Mouse (Mus musculus): ENCODE results near the gene Gpr68. TPM values are rescaled to one million over a fixed set of nuclear protein-coding genes. Genes with fewer than 3 reads are reported as not detected.

The Gpr68 gene
- polyA plus RNA-seq, 1 experiment from 2014 or later, result 0.58 TPM

- Histone ChIP-seq H3K27ac (ENCODE audit: low read length) (no peak overlapping the region), H3K4me2 (ENCODE audit: low read depth, low read length) (no peak overlapping the region), H3K9ac (ENCODE audit: low read length) (no peak overlapping the region), H3K36me3 (ENCODE audit: control insufficient read depth, insufficient read depth, low read length) (no peaks in the 10 kb centered on the region), H3K4me1 (replicated peaks; ENCODE audit: control insufficient read depth, insufficient read depth, low read length) (no peaks in the 10 kb centered on the region), H3K4me3 (ENCODE audit: low read length) (no peak overlapping the region), H3K9me3 (ENCODE audit: control insufficient read depth, low read length) (no peaks in the 10 kb centered on the region), H3K27me3 (ENCODE audit: control insufficient read depth, insufficient read depth, low read depth, low read length) (no peaks in the 10 kb centered on the region; the same call in 1 of the 2 replicates)
- no peak for ATAC-seq (ENCODE audit: low read depth)
- WGBS, result 89% methylated on average over 3 of the region's 3 CpGs
Observed at GRCm38 (mm10) chr12:100885585-100885984, 22.4 kb downstream of the Gpr68 start.

- Histone ChIP-seq H3K4me1 (replicated peaks; ENCODE audit: control insufficient read depth, insufficient read depth, low read length) (no peaks in the 10 kb centered on the region), H3K36me3 (ENCODE audit: control insufficient read depth, insufficient read depth, low read length) (no peaks in the 10 kb centered on the region), H3K4me3 (ENCODE audit: low read length) (no peak overlapping the region), H3K9ac (ENCODE audit: low read length) (no peak overlapping the region), H3K27ac (ENCODE audit: low read length) (no peak overlapping the region), H3K4me2 (ENCODE audit: low read depth, low read length) (no peak overlapping the region), H3K27me3 (ENCODE audit: control insufficient read depth, insufficient read depth, low read depth, low read length) (no peaks in the 10 kb centered on the region; the same call in 1 of the 2 replicates), H3K9me3 (ENCODE audit: control insufficient read depth, low read length) (no peaks in the 10 kb centered on the region)
- no peak for ATAC-seq (ENCODE audit: low read depth)
- 57% methylated on average over 7 of the region's 7 CpGs for WGBS
Observed at GRCm38 (mm10) chr12:100883168-100883567, 24.8 kb downstream of the Gpr68 start.

GRCm38 (mm10) chr12:100878556-100878955 is 29.4 kb downstream of the Gpr68 start:
- Histone ChIP-seq H3K27me3 (ENCODE audit: control insufficient read depth, insufficient read depth, low read depth, low read length) (no peaks in the 10 kb centered on the region), H3K9me3 (ENCODE audit: control insufficient read depth, low read length) (no peaks in the 10 kb centered on the region), H3K9ac (ENCODE audit: low read length) (no peak overlapping the region), H3K4me2 (ENCODE audit: low read depth, low read length) (no peak overlapping the region), H3K4me3 (ENCODE audit: low read length) (no peak overlapping the region), H3K27ac (ENCODE audit: low read length) (no peak overlapping the region), H3K36me3 (ENCODE audit: control insufficient read depth, insufficient read depth, low read length) (no peaks in the 10 kb centered on the region), H3K4me1 (replicated peaks; ENCODE audit: control insufficient read depth, insufficient read depth, low read length) (no peaks in the 10 kb centered on the region)
- 90% methylated on average over 16 of the region's 16 CpGs for WGBS
- ATAC-seq (ENCODE audit: low read depth), result no peak

- Histone ChIP-seq H3K9ac (ENCODE audit: low read length) (no peak overlapping the region), H3K9me3 (ENCODE audit: control insufficient read depth, low read length) (no peaks in the 10 kb centered on the region), H3K4me2 (ENCODE audit: low read depth, low read length) (no peak overlapping the region), H3K4me3 (ENCODE audit: low read length) (no peak overlapping the region), H3K27me3 (ENCODE audit: control insufficient read depth, insufficient read depth, low read depth, low read length) (no peaks in the 10 kb centered on the region), H3K4me1 (replicated peaks; ENCODE audit: control insufficient read depth, insufficient read depth, low read length) (no peaks in the 10 kb centered on the region), H3K36me3 (ENCODE audit: control insufficient read depth, insufficient read depth, low read length) (no peaks in the 10 kb centered on the region), H3K27ac (ENCODE audit: low read length) (no peak overlapping the region)
- no peak for ATAC-seq (ENCODE audit: low read depth)
- 68% methylated on average over 6 of the region's 6 CpGs for whole genome bisulfite sequencing
Observed at GRCm38 (mm10) chr12:100877936-100878335, 30.1 kb downstream of the Gpr68 start.

GRCm38 (mm10) chr12:100875960-100876359 is 32.0 kb downstream of the Gpr68 start:
- 74% methylated on average over 4 of the region's 6 CpGs for WGBS
- Histone ChIP-seq H3K9ac (ENCODE audit: low read length) (no peak overlapping the region), H3K4me2 (ENCODE audit: low read depth, low read length) (no peak overlapping the region), H3K27ac (ENCODE audit: low read length) (no peak overlapping the region), H3K4me1 (replicated peaks; ENCODE audit: control insufficient read depth, insufficient read depth, low read length) (no peaks in the 10 kb centered on the region), H3K4me3 (ENCODE audit: low read length) (no peak overlapping the region), H3K36me3 (ENCODE audit: control insufficient read depth, insufficient read depth, low read length) (no peaks in the 10 kb centered on the region), H3K9me3 (ENCODE audit: control insufficient read depth, low read length) (no peaks in the 10 kb centered on the region), H3K27me3 (ENCODE audit: control insufficient read depth, insufficient read depth, low read depth, low read length) (no peaks in the 10 kb centered on the region)
- no peak for ATAC-seq (ENCODE audit: low read depth)

GRCm38 (mm10) chr12:100875553-100875952 is 32.4 kb downstream of the Gpr68 start:
- Histone ChIP-seq H3K9me3 (ENCODE audit: control insufficient read depth, low read length) (no peaks in the 10 kb centered on the region), H3K27me3 (ENCODE audit: control insufficient read depth, insufficient read depth, low read depth, low read length) (no peaks in the 10 kb centered on the region), H3K36me3 (ENCODE audit: control insufficient read depth, insufficient read depth, low read length) (no peaks in the 10 kb centered on the region), H3K27ac (ENCODE audit: low read length) (no peak overlapping the region), H3K4me3 (ENCODE audit: low read length) (no peak overlapping the region), H3K4me1 (replicated peaks; ENCODE audit: control insufficient read depth, insufficient read depth, low read length) (no peaks in the 10 kb centered on the region), H3K4me2 (ENCODE audit: low read depth, low read length) (no peak overlapping the region), H3K9ac (ENCODE audit: low read length) (no peak overlapping the region)
- ATAC-seq (ENCODE audit: low read depth), result no peak
- WGBS, result 38% methylated on average over 3 of the region's 3 CpGs

GRCm38 (mm10) chr12:100873612-100874011 is 34.4 kb downstream of the Gpr68 start:
- H3K4me3 ChIP-seq (ENCODE audit: low read length), result no peak overlapping the region
- ATAC-seq (ENCODE audit: low read depth), result no peak
- no peak overlapping the region for H3K27ac ChIP-seq (ENCODE audit: low read length)
- H3K9ac ChIP-seq (ENCODE audit: low read length), result no peak overlapping the region
- WGBS, result 72% methylated on average over 3 of the region's 3 CpGs
- no peaks in the 10 kb centered on the region for H3K36me3 ChIP-seq (ENCODE audit: control insufficient read depth, insufficient read depth, low read length)
- H3K9me3 ChIP-seq (ENCODE audit: control insufficient read depth, low read length), result no peaks in the 10 kb centered on the region
- no peak overlapping the region for H3K4me2 ChIP-seq (ENCODE audit: low read depth, low read length)
- no peaks in the 10 kb centered on the region for H3K27me3 ChIP-seq (ENCODE audit: control insufficient read depth, insufficient read depth, low read depth, low read length)
- no peaks in the 10 kb centered on the region for H3K4me1 ChIP-seq (replicated peaks; ENCODE audit: control insufficient read depth, insufficient read depth, low read length)

- no peaks in the 10 kb centered on the region for H3K27me3 ChIP-seq (ENCODE audit: control insufficient read depth, insufficient read depth, low read depth, low read length)
- H3K4me1 ChIP-seq (replicated peaks; ENCODE audit: control insufficient read depth, insufficient read depth, low read length), result no peaks in the 10 kb centered on the region
- no peaks in the 10 kb centered on the region for H3K9me3 ChIP-seq (ENCODE audit: control insufficient read depth, low read length)
- no peak for ATAC-seq (ENCODE audit: low read depth)
- no peak overlapping the region for H3K4me2 ChIP-seq (ENCODE audit: low read depth, low read length)
- H3K4me3 ChIP-seq (ENCODE audit: low read length), result no peak overlapping the region
- no peak overlapping the region for H3K27ac ChIP-seq (ENCODE audit: low read length)
- no peaks in the 10 kb centered on the region for H3K36me3 ChIP-seq (ENCODE audit: control insufficient read depth, insufficient read depth, low read length)
- WGBS, result 83% methylated on average over 2 of the region's 2 CpGs
- no peak overlapping the region for H3K9ac ChIP-seq (ENCODE audit: low read length)
Observed at GRCm38 (mm10) chr12:100871841-100872240, 36.2 kb downstream of the Gpr68 start.

- Histone ChIP-seq H3K4me1 (replicated peaks; ENCODE audit: control insufficient read depth, insufficient read depth, low read length) (no peaks in the 10 kb centered on the region), H3K4me3 (ENCODE audit: low read length) (no peak overlapping the region), H3K27me3 (ENCODE audit: control insufficient read depth, insufficient read depth, low read depth, low read length) (no peaks in the 10 kb centered on the region), H3K36me3 (ENCODE audit: control insufficient read depth, insufficient read depth, low read length) (no peaks in the 10 kb centered on the region), H3K9me3 (ENCODE audit: control insufficient read depth, low read length) (no peaks in the 10 kb centered on the region), H3K4me2 (ENCODE audit: low read depth, low read length) (no peak overlapping the region), H3K9ac (ENCODE audit: low read length) (no peak overlapping the region), H3K27ac (ENCODE audit: low read length) (no peak overlapping the region)
- 87% methylated on average over 6 of the region's 6 CpGs for WGBS
- ATAC-seq (ENCODE audit: low read depth), result no peak
Observed at GRCm38 (mm10) chr12:100871234-100871633, 36.8 kb downstream of the Gpr68 start.

GRCm38 (mm10) chr12:100868049-100868622 is 39.9 kb downstream of the Gpr68 start:
- WGBS, result 48% methylated on average over 4 of the region's 4 CpGs

More at GRCm38 (mm10) chr12:100868049-100868622, 39.9 kb downstream of the Gpr68 start:
- no peak overlapping the region for H3K9ac ChIP-seq (ENCODE audit: low read length)
- no peak for ATAC-seq (ENCODE audit: low read depth)
- H3K27me3 ChIP-seq (ENCODE audit: control insufficient read depth, insufficient read depth, low read depth, low read length), result no peaks in the 10 kb centered on the region
- H3K4me1 ChIP-seq (replicated peaks; ENCODE audit: control insufficient read depth, insufficient read depth, low read length), result no peaks in the 10 kb centered on the region
- H3K9me3 ChIP-seq (ENCODE audit: control insufficient read depth, low read length), result no peaks in the 10 kb centered on the region
- no peak overlapping the region for H3K4me2 ChIP-seq (ENCODE audit: low read depth, low read length)
- H3K27ac ChIP-seq (ENCODE audit: low read length), result no peak overlapping the region
- H3K36me3 ChIP-seq (ENCODE audit: control insufficient read depth, insufficient read depth, low read length), result no peaks in the 10 kb centered on the region
- H3K4me3 ChIP-seq (ENCODE audit: low read length), result no peak overlapping the region
